Mouse (Mus musculus): ENCODE measurements at regions not wholly inside any gene's neighbourhood (a gene's known extent, or its start where the extent isn't known, plus 50 kb on each side); places are given as distances from the start of the nearest gene placed in this dataset.

GRCm38 (mm10) chr11:64618631-64619385, 182.4 kb upstream of the F930015N05Rik start:
- H3K4me1 ChIP-seq (ENCODE audit: control insufficient read depth in 2 of 2, insufficient read depth in 2 of 2, low read length in 2 of 2, poor library complexity in 1 of 2): no peaks in the 10 kb centered on the region
- in situ Hi-C loops (cut with MboI; ENCODE audit: low sequenced_read_pairs in 2 of 2, unreplicated experiment in 2 of 2): no loop called here
- no peak overlapping the region for H3K27ac ChIP-seq (ENCODE audit: insufficient read depth, low read depth, low read length, poor library complexity, severe bottlenecking)
- H3K9ac ChIP-seq (ENCODE audit: insufficient read depth, low read depth, low read length, poor library complexity, severe bottlenecking): no peak overlapping the region
- H3K36me3 ChIP-seq (ENCODE audit: control insufficient read depth, insufficient read depth, low read length, poor library complexity, severe bottlenecking): no peaks in the 10 kb centered on the region
- H3K4me3 ChIP-seq (ENCODE audit: insufficient read depth in 1 of 2, low read depth in 1 of 2, low read length in 2 of 2, poor library complexity in 1 of 2, severe bottlenecking in 1 of 2): no peak overlapping the region
- no peaks in the 10 kb centered on the region for H3K9me3 ChIP-seq (ENCODE audit: control insufficient read depth, insufficient read depth, low read depth, low read length)
- no peak for DNase-seq (ENCODE audit: low read depth, low spot score)
- no peak for TF ChIP-seq MAFK (IDR thresholded peaks at IDR 0.05; ENCODE audit: insufficient read depth, low read depth, low read length)

GRCm38 (mm10) chr11:64627180-64627579, 190.7 kb upstream of the F930015N05Rik start:
- H3K4me3 ChIP-seq (ENCODE audit: insufficient read depth in 1 of 2, low read depth in 1 of 2, low read length in 2 of 2, poor library complexity in 1 of 2, severe bottlenecking in 1 of 2): no peak overlapping the region
- no peaks in the 10 kb centered on the region for H3K9me3 ChIP-seq (ENCODE audit: control insufficient read depth, insufficient read depth, low read depth, low read length)
- no peak overlapping the region for H3K27ac ChIP-seq (ENCODE audit: insufficient read depth, low read depth, low read length, poor library complexity, severe bottlenecking)
- H3K9ac ChIP-seq (ENCODE audit: insufficient read depth, low read depth, low read length, poor library complexity, severe bottlenecking): no peak overlapping the region
- DNase-seq (ENCODE audit: low read depth, low spot score): no peak
- no peaks in the 10 kb centered on the region for H3K36me3 ChIP-seq (ENCODE audit: control insufficient read depth, insufficient read depth, low read length, poor library complexity, severe bottlenecking)
- no peak for TF ChIP-seq CHD2 (IDR thresholded peaks at IDR 0.05; ENCODE audit: low read depth, low read length)
- TF ChIP-seq ZNF384 (IDR thresholded peaks at IDR 0.05; ENCODE audit: low read depth, low read length): no peak
- TF ChIP-seq MAFK (IDR thresholded peaks at IDR 0.05; ENCODE audit: insufficient read depth, low read depth, low read length): no peak
- TF ChIP-seq ZC3H11A (IDR thresholded peaks at IDR 0.05; ENCODE audit: borderline replicate concordance, low read depth, low read length): no peak
- no peak for TF ChIP-seq HCFC1 (IDR thresholded peaks at IDR 0.05; ENCODE audit: borderline replicate concordance, insufficient read depth, low read length)
- no peaks in the 10 kb centered on the region for H3K4me1 ChIP-seq (ENCODE audit: control insufficient read depth in 2 of 2, insufficient read depth in 2 of 2, low read length in 2 of 2, poor library complexity in 1 of 2)
- in situ Hi-C loops (cut with MboI; ENCODE audit: low sequenced_read_pairs in 2 of 2, unreplicated experiment in 2 of 2): no loop called here

- no peaks in the 10 kb centered on the region for H3K4me1 ChIP-seq (ENCODE audit: control insufficient read depth in 2 of 2, insufficient read depth in 2 of 2, low read length in 2 of 2, poor library complexity in 1 of 2)
- TF ChIP-seq ZNF384 (IDR thresholded peaks at IDR 0.05; ENCODE audit: low read depth, low read length) (no peak), CHD2 (IDR thresholded peaks at IDR 0.05; ENCODE audit: low read depth, low read length) (no peak), ZC3H11A (IDR thresholded peaks at IDR 0.05; ENCODE audit: borderline replicate concordance, low read depth, low read length) (no peak), HCFC1 (IDR thresholded peaks at IDR 0.05; ENCODE audit: borderline replicate concordance, insufficient read depth, low read length) (no peak), MAFK (IDR thresholded peaks at IDR 0.05; ENCODE audit: insufficient read depth, low read depth, low read length) (no peak)
- in situ Hi-C loops (cut with MboI; ENCODE audit: low sequenced_read_pairs in 2 of 2, unreplicated experiment in 2 of 2): no loop called here
- no peak for DNase-seq (ENCODE audit: low read depth, low spot score)
- no peak overlapping the region for H3K9ac ChIP-seq (ENCODE audit: insufficient read depth, low read depth, low read length, poor library complexity, severe bottlenecking)
- no peak overlapping the region for H3K4me3 ChIP-seq (ENCODE audit: insufficient read depth in 1 of 2, low read depth in 1 of 2, low read length in 2 of 2, poor library complexity in 1 of 2, severe bottlenecking in 1 of 2)
- no peaks in the 10 kb centered on the region for H3K36me3 ChIP-seq (ENCODE audit: control insufficient read depth, insufficient read depth, low read length, poor library complexity, severe bottlenecking)
- H3K9me3 ChIP-seq (ENCODE audit: control insufficient read depth, insufficient read depth, low read depth, low read length): no peaks in the 10 kb centered on the region
- H3K27ac ChIP-seq (ENCODE audit: insufficient read depth, low read depth, low read length, poor library complexity, severe bottlenecking): no peak overlapping the region
Observed at GRCm38 (mm10) chr11:64640947-64641346, 204.5 kb upstream of the F930015N05Rik start.

GRCm38 (mm10) chr11:64643171-64643570, 206.7 kb upstream of the F930015N05Rik start:
- Histone ChIP-seq H3K4me1 (ENCODE audit: control insufficient read depth in 2 of 2, insufficient read depth in 2 of 2, low read length in 2 of 2, poor library complexity in 1 of 2) (no peaks in the 10 kb centered on the region), H3K4me3 (ENCODE audit: insufficient read depth in 1 of 2, low read depth in 1 of 2, low read length in 2 of 2, poor library complexity in 1 of 2, severe bottlenecking in 1 of 2) (no peak overlapping the region), H3K9ac (ENCODE audit: insufficient read depth, low read depth, low read length, poor library complexity, severe bottlenecking) (no peak overlapping the region), H3K27ac (ENCODE audit: insufficient read depth, low read depth, low read length, poor library complexity, severe bottlenecking) (no peak overlapping the region), H3K36me3 (ENCODE audit: control insufficient read depth, insufficient read depth, low read length, poor library complexity, severe bottlenecking) (no peaks in the 10 kb centered on the region), H3K9me3 (ENCODE audit: control insufficient read depth, insufficient read depth, low read depth, low read length) (no peaks in the 10 kb centered on the region)
- no peak for TF ChIP-seq ZC3H11A (IDR thresholded peaks at IDR 0.05; ENCODE audit: borderline replicate concordance, low read depth, low read length)
- TF ChIP-seq ZNF384 (IDR thresholded peaks at IDR 0.05; ENCODE audit: low read depth, low read length): no peak
- TF ChIP-seq CHD2 (IDR thresholded peaks at IDR 0.05; ENCODE audit: low read depth, low read length): no peak
- in situ Hi-C loops (cut with MboI; ENCODE audit: low sequenced_read_pairs in 2 of 2, unreplicated experiment in 2 of 2): no loop called here
- no peak for DNase-seq (ENCODE audit: low read depth, low spot score)

GRCm38 (mm10) chr11:64647938-64648337, 211.5 kb upstream of the F930015N05Rik start:
- Histone ChIP-seq H3K9ac (ENCODE audit: insufficient read depth, low read depth, low read length, poor library complexity, severe bottlenecking) (no peak overlapping the region), H3K4me1 (ENCODE audit: control insufficient read depth in 2 of 2, insufficient read depth in 2 of 2, low read length in 2 of 2, poor library complexity in 1 of 2) (no peaks in the 10 kb centered on the region), H3K27ac (ENCODE audit: insufficient read depth, low read depth, low read length, poor library complexity, severe bottlenecking) (no peak overlapping the region), H3K9me3 (ENCODE audit: control insufficient read depth, insufficient read depth, low read depth, low read length) (no peaks in the 10 kb centered on the region), H3K36me3 (ENCODE audit: control insufficient read depth, insufficient read depth, low read length, poor library complexity, severe bottlenecking) (no peaks in the 10 kb centered on the region), H3K4me3 (ENCODE audit: insufficient read depth in 1 of 2, low read depth in 1 of 2, low read length in 2 of 2, poor library complexity in 1 of 2, severe bottlenecking in 1 of 2) (no peak overlapping the region)
- TF ChIP-seq ZNF384 (IDR thresholded peaks at IDR 0.05; ENCODE audit: low read depth, low read length) (no peak), CHD2 (IDR thresholded peaks at IDR 0.05; ENCODE audit: low read depth, low read length) (no peak), ZC3H11A (IDR thresholded peaks at IDR 0.05; ENCODE audit: borderline replicate concordance, low read depth, low read length) (no peak), HCFC1 (IDR thresholded peaks at IDR 0.05; ENCODE audit: borderline replicate concordance, insufficient read depth, low read length) (no peak), MAFK (IDR thresholded peaks at IDR 0.05; ENCODE audit: insufficient read depth, low read depth, low read length) (no peak)
- in situ Hi-C loops (cut with MboI; ENCODE audit: low sequenced_read_pairs in 2 of 2, unreplicated experiment in 2 of 2): no loop called here
- DNase-seq (ENCODE audit: low read depth, low spot score): no peak
